Mouse (Mus musculus) monocyte, adult 2 months (primary cell): ENCODE measurements around the gene Gm16427.
"Not testable (repeated sequence)": the region's sequence is repeated elsewhere in the genome, so short reads cannot be mapped to it uniquely, and the experiment has no call there.

Source experiments
- DNase-seq, 2 experiments: peaks; one replicate each; pipeline ENCODE4 v3.0.0; 2022; ENCODE audit warnings: low spot score in 2 of 2, low read depth in 1 of 2

The Gm16427 gene

DNA sequence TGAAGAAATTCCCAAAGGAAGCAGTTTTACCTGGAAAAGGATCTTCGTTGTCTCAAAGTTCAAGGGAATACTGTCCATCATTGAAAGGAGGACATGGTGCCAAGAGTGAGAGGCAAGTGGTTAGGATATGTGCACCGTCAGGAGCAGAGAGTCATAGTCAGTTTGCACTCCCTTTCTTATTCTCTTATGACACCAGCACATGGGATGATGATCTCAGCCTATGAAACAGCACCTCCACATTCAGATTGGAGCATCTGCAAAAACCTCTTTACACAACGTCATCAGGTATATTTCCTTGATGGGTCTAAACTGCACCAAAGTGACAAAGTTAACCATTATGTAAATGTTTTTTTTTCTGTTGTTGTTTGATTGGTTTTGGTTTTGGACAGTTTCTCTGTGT, at the start of gene Gm16427:
Gene Gm16427 (minus strand): TSS at position 101 of the 400 bp plus-strand sequence.
- DNase-seq, result not testable (repeated sequence)
